Mouse (Mus musculus) spleen, adult 2 months (tissue): Measurements from ENCODE around the gene Tnip1.

Source experiments
- CTCF ChIP-seq: fragments of 200-500 bp; IDR thresholded peaks from 2 replicates; pipeline ENCODE4 v1.5.1; 2011; ENCODE audit warnings: mild to moderate bottlenecking, inconsistent platforms; ENCODE audit not compliant: insufficient read depth, insufficient read length, insufficient replicate concordance; ENCODE audit errors: extremely low read depth
- POLR2A ChIP-seq: fragments of 200-500 bp; IDR thresholded peaks from 2 replicates; pipeline ENCODE4 v1.6.1; 2011; ENCODE audit warnings: low read depth, low read length, inconsistent platforms

GRCm38 (mm10) chr11:54928219-54928618 lies 34.5 kb downstream of the Tnip1 start:
- no peak for TF ChIP-seq POLR2A
- TF ChIP-seq CTCF, result no peak
